Mouse (Mus musculus): Measurements from ENCODE around the gene Gipc3. TPM values are rescaled to one million over a fixed set of nuclear protein-coding genes. Genes with fewer than 3 reads are reported as not detected.

Gipc3 gene
- polyA plus RNA-seq, 1 experiment from 2014 or later, result 0.07 TPM

DNA sequence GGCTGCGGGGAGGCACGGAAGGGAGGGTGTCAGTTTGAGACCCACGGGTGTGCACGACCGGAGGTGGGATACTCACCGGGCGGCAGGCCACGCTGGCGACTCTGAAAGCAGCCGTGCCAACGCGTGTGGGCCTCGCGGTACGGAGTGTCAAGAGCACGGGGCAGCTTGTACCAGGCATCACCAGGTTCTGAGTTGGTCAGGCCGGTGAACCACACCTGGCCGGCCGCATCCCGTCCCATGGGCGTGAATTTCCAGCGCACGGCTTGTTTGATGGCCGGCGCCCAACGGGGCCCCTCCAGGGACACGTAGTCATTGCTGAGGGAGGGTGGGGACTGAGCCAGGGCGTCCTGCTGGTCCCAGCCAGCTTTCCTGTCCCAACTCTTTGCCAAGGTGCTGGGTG is 21.6 kb upstream of the Gipc3 start:
- ATAC-seq (replicated peaks; ENCODE audit: low FRiP score, low read depth), result no peak
- peaks cover 30% of the 10 kb centered on the region for H3K36me3 ChIP-seq (ENCODE audit: insufficient read depth, low read length)
- H3K27ac ChIP-seq, result no peak overlapping the region
- 9% methylated on average over 28 of the region's 28 CpGs for WGBS
- peak overlapping the region; percentile 52 for H3K4me2 ChIP-seq (ENCODE audit: low read length)
- peak overlapping the region; percentile 12 for H3K4me3 ChIP-seq (replicated peaks; ENCODE audit: low read depth, low read length)
- TF ChIP-seq CTCF (IDR thresholded peaks at IDR 0.05; ENCODE audit: low read depth), result no peak
- no peak for DNase-seq (ENCODE audit: low spot score)
- H3K9me3 ChIP-seq (replicated peaks; ENCODE audit: low read length), result no peaks in the 10 kb centered on the region
- no peaks in the 10 kb centered on the region for H3K27me3 ChIP-seq (ENCODE audit: insufficient read depth, low read length)
- peaks cover 18% of the 10 kb centered on the region for H3K4me1 ChIP-seq (replicated peaks; ENCODE audit: insufficient read depth, low read length)
- peak overlapping the region; percentile 39; the same call in 1 of the 2 replicates for H3K9ac ChIP-seq (ENCODE audit: low read depth, low read length)

DNA sequence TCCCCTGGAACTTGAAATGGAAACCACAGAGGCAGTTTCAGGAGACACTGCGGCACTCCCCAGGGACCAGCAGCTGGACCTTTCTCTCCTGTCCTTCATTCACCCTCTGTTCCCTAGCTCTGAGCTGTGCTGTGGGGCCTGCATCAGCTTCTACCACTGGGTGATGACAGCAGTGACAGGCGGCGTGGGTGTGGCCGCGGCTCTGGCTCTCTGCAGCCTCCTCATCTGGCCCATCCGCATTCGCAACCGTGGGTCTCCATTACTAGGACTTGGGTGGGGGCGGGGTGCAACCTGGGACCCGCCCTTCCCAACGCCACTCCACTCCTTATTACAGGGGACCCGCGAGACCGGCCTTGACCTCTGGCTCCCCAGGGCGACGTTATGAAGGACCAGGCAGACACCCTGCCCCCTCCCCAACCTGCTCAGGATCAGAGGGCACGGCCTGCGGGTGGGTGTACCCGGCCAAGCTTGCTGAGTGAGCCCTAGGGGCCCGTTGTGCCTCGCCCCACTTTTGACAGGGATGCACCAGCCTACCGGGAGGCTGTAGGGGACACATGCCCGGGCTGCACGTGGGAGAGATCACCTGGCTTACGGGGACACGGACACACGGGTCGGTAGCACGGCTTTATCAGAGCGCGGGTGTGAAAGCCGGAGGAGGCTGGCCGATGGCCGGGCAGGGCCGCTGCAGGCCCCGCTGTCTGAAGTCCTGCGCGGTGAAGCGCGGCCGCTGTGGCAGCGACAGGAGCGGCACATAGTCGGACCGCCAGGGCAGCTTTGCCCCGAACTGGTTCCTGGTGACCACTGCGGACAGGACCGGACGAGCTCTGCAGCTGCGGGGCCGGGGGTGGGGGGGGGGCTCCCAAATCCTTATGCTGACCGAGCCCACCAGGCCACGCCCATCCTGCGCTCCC is 20.6 kb upstream of the Gipc3 start:
- H3K4me3 ChIP-seq (replicated peaks; ENCODE audit: low read depth, low read length), result peak overlapping the region; percentile 12
- DNase-seq (ENCODE audit: low spot score), result no peak
- H3K27ac ChIP-seq, result no peak overlapping the region
- WGBS, result 10% methylated on average over 54 of the region's 54 CpGs
- peak; percentile 10; the same call in 1 of the 2 replicates for ATAC-seq (replicated peaks; ENCODE audit: low FRiP score, low read depth)
- H3K9ac ChIP-seq (ENCODE audit: low read depth, low read length), result peak overlapping the region; percentile 29; the same call in 1 of the 2 replicates
- no peak for TF ChIP-seq CTCF (IDR thresholded peaks at IDR 0.05; ENCODE audit: low read depth)
- peaks cover 20% of the 10 kb centered on the region for H3K36me3 ChIP-seq (ENCODE audit: insufficient read depth, low read length)
- H3K4me1 ChIP-seq (replicated peaks; ENCODE audit: insufficient read depth, low read length), result peaks cover 23% of the 10 kb centered on the region
- H3K9me3 ChIP-seq (replicated peaks; ENCODE audit: low read length), result no peaks in the 10 kb centered on the region
- no peaks in the 10 kb centered on the region for H3K27me3 ChIP-seq (ENCODE audit: insufficient read depth, low read length)
- H3K4me2 ChIP-seq (ENCODE audit: low read length), result peak overlapping the region; percentile 52

DNA sequence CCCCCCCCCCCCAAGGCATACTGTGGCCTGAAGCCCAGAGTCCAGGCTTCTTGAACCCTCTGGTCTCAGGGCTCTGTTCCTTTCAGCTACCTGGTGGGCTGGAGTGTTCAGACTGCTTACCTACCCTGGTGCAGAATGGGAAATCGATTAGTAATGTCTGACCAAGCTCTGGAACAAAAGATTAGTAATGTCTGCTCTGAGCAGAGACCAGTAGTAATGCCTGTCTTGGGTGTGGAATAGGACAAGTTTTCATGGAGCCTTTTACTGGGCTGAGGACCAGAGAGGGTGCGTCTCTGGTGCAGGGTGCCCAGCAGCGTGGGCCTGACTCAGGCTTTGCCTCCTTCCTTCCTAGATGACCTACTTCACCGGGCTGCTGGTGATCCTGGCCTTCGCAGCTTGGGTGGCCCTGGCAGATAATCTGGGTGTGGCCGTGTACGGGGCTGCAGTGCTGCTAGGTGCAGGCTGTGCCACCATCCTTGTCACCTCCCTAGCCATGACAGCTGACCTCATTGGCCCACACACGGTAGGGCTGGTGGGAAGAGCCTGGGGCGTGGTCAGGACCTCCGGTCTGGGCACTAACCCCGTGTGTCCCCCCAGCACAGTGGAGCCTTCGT is 19.4 kb upstream of the Gipc3 start:
- no peaks in the 10 kb centered on the region for H3K9me3 ChIP-seq (replicated peaks; ENCODE audit: low read length)
- no peak overlapping the region for H3K27ac ChIP-seq
- H3K4me2 ChIP-seq (ENCODE audit: low read length), result no peak overlapping the region
- TF ChIP-seq CTCF (IDR thresholded peaks at IDR 0.05; ENCODE audit: low read depth), result no peak
- 72% methylated on average over 12 of the region's 12 CpGs for WGBS
- H3K27me3 ChIP-seq (ENCODE audit: insufficient read depth, low read length), result no peaks in the 10 kb centered on the region
- no peak for ATAC-seq (replicated peaks; ENCODE audit: low FRiP score, low read depth)
- peaks cover 30% of the 10 kb centered on the region for H3K4me1 ChIP-seq (replicated peaks; ENCODE audit: insufficient read depth, low read length)
- DNase-seq (ENCODE audit: low spot score), result no peak
- no peak overlapping the region for H3K4me3 ChIP-seq (replicated peaks; ENCODE audit: low read depth, low read length)
- no peak overlapping the region for H3K9ac ChIP-seq (ENCODE audit: low read depth, low read length)
- peaks cover 9% of the 10 kb centered on the region for H3K36me3 ChIP-seq (ENCODE audit: insufficient read depth, low read length)

DNA sequence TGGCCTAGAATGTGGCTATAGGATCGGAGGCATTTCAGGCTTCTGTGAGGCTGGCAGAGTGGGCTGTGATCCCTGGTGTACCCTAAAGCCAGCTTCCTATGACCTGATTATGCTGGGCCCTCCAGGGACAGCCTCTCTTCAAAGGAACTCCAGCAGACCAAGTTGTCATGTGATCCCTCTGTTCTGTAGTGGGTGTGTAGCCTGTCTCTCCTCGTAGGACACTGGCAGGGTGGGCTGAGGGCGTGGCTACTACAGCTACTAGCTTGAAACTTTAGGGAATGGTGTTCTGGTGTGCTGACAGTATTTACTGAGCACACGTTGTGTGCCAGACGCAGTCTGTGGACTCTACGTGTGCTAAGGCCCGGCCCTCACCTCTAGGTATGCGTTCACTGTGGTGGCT is 17.7 kb upstream of the Gipc3 start:
- no peaks in the 10 kb centered on the region for H3K9me3 ChIP-seq (replicated peaks; ENCODE audit: low read length)
- H3K4me1 ChIP-seq (replicated peaks; ENCODE audit: insufficient read depth, low read length), result peaks cover 34% of the 10 kb centered on the region
- no peak overlapping the region for H3K4me3 ChIP-seq (replicated peaks; ENCODE audit: low read depth, low read length)
- H3K27ac ChIP-seq, result no peak overlapping the region
- DNase-seq (ENCODE audit: low spot score) (no peak), ATAC-seq (replicated peaks; ENCODE audit: low FRiP score, low read depth) (no peak)
- H3K9ac ChIP-seq (ENCODE audit: low read depth, low read length), result no peak overlapping the region
- no peaks in the 10 kb centered on the region for H3K36me3 ChIP-seq (ENCODE audit: insufficient read depth, low read length)
- no peak overlapping the region for H3K4me2 ChIP-seq (ENCODE audit: low read length)
- H3K27me3 ChIP-seq (ENCODE audit: insufficient read depth, low read length), result no peaks in the 10 kb centered on the region
- WGBS, result 63% methylated on average over 8 of the region's 8 CpGs
- TF ChIP-seq CTCF (IDR thresholded peaks at IDR 0.05; ENCODE audit: low read depth), result no peak

DNA sequence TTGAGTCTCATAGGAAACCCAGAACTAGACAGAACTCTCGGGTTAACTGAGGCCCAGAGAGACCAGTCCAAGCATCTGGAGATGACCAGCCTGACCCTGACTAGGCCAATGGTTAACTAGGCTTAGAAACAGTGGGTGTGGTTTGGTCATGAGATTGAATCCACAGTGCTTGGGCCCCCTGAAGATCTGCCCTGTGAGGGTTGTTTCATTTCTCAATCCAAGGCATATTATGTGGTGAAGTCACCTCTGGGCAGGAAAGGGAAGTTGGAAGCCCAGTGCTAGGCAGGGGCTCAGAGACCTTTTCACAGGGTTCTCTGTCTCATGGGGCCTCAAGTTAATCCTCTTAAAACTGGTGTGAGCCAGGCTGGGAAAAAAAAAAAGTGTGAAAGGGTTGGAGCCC is 15.8 kb upstream of the Gipc3 start:
- no peak for DNase-seq (ENCODE audit: low spot score)
- Histone ChIP-seq H3K27ac (peak overlapping the region; percentile 8), H3K4me1 (replicated peaks; ENCODE audit: insufficient read depth, low read length) (peaks cover 21% of the 10 kb centered on the region; the same call in 1 of the 2 replicates), H3K9me3 (replicated peaks; ENCODE audit: low read length) (no peaks in the 10 kb centered on the region), H3K4me2 (ENCODE audit: low read length) (peak overlapping the region; percentile 99; the same call in 1 of the 2 replicates), H3K36me3 (ENCODE audit: insufficient read depth, low read length) (no peaks in the 10 kb centered on the region), H3K9ac (ENCODE audit: low read depth, low read length) (0 out of 2 replicates have a peak overlapping the region, but pooled peaks have one; percentile 78), H3K27me3 (ENCODE audit: insufficient read depth, low read length) (no peaks in the 10 kb centered on the region), H3K4me3 (replicated peaks; ENCODE audit: low read depth, low read length) (no peak overlapping the region; the same call in 1 of the 2 replicates)
- 53% methylated on average over 1 of the region's 1 CpGs for WGBS
- no peak for ATAC-seq (replicated peaks; ENCODE audit: low FRiP score, low read depth)
- no peak for TF ChIP-seq CTCF (IDR thresholded peaks at IDR 0.05; ENCODE audit: low read depth)

DNA sequence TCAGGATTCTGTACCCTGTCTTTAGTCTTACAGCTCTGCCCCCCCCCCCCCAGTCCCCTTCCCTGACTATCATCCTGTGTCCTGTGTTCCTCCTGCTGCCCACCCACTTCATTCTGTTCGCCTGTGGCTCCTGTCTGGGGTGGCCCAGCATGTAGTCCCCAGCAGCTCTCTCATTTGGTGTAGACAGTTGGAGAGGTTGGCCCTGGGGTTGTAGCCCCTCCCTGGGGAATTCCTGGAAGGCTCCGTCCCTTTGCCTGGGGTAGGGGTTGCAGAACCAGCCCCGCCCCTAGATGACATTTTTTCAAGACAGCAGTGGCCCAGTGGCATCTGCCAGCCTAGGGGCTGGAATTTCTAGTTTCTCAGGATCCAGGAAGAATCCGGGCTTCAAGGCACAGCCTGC is 15.1 kb upstream of the Gipc3 start:
- H3K36me3 ChIP-seq (ENCODE audit: insufficient read depth, low read length), result no peaks in the 10 kb centered on the region
- DNase-seq (ENCODE audit: low spot score) (no peak), ATAC-seq (replicated peaks; ENCODE audit: low FRiP score, low read depth) (no peak)
- peaks cover 16% of the 10 kb centered on the region; the same call in 1 of the 2 replicates for H3K4me1 ChIP-seq (replicated peaks; ENCODE audit: insufficient read depth, low read length)
- H3K27ac ChIP-seq, result no peak overlapping the region; the same call in 1 of the 2 replicates
- H3K4me3 ChIP-seq (replicated peaks; ENCODE audit: low read depth, low read length), result peak overlapping the region; percentile 64
- peak overlapping the region; percentile 78 for H3K9ac ChIP-seq (ENCODE audit: low read depth, low read length)
- WGBS, result 39% methylated on average over 4 of the region's 4 CpGs
- TF ChIP-seq CTCF (IDR thresholded peaks at IDR 0.05; ENCODE audit: low read depth), result no peak
- peak overlapping the region; percentile 99 for H3K4me2 ChIP-seq (ENCODE audit: low read length)
- H3K27me3 ChIP-seq (ENCODE audit: insufficient read depth, low read length), result no peaks in the 10 kb centered on the region
- no peaks in the 10 kb centered on the region for H3K9me3 ChIP-seq (replicated peaks; ENCODE audit: low read length)
